Mouse (Mus musculus) cerebellum, adult 2 months (tissue): ENCODE data around the gene Poc1a.

Source experiments
- CTCF ChIP-seq: fragments of 200-500 bp; IDR thresholded peaks from 2 replicates; pipeline ENCODE4 v1.5.1; 2011; ENCODE audit warnings: low read depth, mild to moderate bottlenecking, control low read depth, low read length, moderate library complexity, borderline replicate concordance; ENCODE audit not compliant: insufficient read depth
- POLR2A ChIP-seq: fragments of 200-500 bp; IDR thresholded peaks from 2 replicates; pipeline ENCODE4 v1.6.1; 2011; ENCODE audit warnings: low read length, control low read depth, borderline replicate concordance; ENCODE audit not compliant: insufficient read depth

DNA sequence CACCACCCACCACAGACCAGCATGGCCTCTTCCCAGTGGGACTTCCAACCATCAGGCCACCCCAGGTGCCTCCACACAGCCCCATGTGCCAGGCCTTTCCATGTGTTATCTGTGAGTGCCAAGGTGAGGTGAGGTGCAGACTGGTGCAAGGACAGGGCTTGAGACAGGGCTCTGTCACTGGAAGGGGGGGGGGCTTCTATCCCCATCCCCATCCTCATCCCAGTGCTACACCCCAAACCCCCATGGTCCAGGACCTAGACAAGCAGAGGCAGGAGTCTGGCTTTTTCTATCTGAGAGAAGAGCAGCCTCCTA lies 75.1 kb downstream of the Poc1a start:
- TF ChIP-seq POLR2A (no peak), CTCF (no peak)
